Mouse (Mus musculus) spleen, adult 2 months (tissue): ENCODE measurements around the gene Gm29666.

Experiments
- CTCF ChIP-seq: fragments of 200-500 bp; IDR thresholded peaks from 2 replicates; pipeline ENCODE4 v1.5.1; 2011; ENCODE audit warnings: mild to moderate bottlenecking, inconsistent platforms; ENCODE audit not compliant: insufficient read depth, insufficient read length, insufficient replicate concordance; ENCODE audit errors: extremely low read depth
- POLR2A ChIP-seq: fragments of 200-500 bp; IDR thresholded peaks from 2 replicates; pipeline ENCODE4 v1.6.1; 2011; ENCODE audit warnings: low read depth, low read length, inconsistent platforms

- TF ChIP-seq CTCF (no peak), POLR2A (no peak)
Observed at GRCm38 (mm10) chr15:84940102-84940501, 20.3 kb upstream of the Gm29666 start.
